Mouse (Mus musculus) testis, postnatal 14 days (tissue): ENCODE data around the gene 5330417H12Rik.

Experiments
- DNase-seq: peaks from one replicate; pipeline ENCODE4 v3.0.0; 2021; ENCODE audit warnings: low spot score

5330417H12Rik gene

DNA sequence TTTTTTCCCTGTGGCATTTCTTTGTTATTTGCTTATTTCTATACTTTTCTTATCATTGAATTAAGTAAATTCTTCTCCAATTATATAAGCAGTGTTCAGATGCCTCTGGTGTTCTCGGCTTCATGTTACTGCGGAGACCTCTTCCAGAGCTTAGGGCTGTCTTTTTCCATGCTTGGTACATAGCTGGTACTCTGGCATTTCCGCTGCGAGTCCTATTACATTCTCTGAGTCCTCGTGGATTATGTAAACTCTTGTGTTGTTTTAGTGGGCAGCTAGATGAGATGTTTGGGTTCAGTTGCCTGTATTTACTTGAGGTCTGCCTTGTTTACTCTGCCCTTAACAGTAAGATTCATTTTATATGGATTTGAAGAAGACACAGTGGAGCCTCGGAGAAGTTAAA lies 820 bp upstream of the 5330417H12Rik start:
- no peak for DNase-seq

DNA sequence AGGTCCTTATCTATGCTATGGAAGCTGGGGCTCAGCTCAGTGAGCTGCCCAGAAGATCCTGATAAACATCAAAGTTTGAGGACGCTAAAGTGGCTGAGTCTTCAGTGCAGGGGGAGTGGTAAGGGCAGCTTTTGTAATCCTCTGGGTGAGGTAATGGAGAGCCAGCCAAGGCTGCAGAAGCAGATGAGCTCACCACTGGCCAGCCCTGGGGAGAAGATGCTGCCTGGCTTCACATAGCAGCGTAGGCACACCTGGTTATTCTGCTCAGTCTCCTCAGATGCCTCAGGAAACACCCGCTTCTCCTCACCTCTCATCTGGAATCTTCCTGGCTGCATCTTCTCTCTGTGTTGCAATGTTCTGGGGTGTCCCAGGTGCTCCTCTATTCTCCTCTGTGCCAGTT lies 529 bp downstream of the 5330417H12Rik start:
- no peak for DNase-seq

DNA sequence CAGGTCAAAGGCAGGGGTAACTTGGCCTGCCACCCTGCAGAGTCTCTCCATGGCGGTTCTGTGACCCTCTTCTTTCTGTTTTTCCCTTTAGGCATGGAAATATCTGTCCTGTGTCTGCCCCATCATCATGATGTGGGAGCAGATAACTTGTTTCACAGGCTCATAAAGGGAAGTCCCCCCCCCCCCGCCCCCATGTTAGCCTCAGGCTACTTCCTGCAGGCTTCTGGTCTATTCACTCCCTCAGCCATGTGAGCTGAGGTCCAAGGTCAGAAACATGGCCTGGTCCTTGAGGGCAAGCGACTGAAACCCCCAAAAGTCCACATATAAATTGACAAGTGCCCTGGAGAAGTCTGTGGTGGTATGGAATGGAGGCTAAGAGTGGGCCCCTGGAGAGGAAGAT lies 4.8 kb downstream of the 5330417H12Rik start:
- no peak for DNase-seq

DNA sequence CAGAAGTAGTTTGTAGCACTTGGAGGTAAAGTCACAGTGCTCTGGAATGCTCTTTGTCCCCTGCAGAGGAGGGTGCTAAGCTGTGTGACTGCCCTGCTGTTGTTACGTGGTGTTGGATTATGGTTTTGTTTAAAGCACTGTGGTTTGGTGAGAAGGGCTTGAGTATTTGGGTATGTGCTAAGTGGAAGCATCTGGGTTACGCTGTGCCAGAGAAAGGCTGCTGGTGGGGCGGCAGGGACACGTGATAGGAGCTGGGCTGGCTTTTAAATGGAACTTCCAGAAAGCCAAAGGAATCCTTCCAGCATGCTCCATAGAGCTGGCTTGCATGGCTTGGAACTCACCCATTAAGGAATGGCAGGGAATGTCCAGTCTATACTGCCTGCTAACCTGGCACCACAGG lies 5.7 kb downstream of the 5330417H12Rik start:
- no peak for DNase-seq

DNA sequence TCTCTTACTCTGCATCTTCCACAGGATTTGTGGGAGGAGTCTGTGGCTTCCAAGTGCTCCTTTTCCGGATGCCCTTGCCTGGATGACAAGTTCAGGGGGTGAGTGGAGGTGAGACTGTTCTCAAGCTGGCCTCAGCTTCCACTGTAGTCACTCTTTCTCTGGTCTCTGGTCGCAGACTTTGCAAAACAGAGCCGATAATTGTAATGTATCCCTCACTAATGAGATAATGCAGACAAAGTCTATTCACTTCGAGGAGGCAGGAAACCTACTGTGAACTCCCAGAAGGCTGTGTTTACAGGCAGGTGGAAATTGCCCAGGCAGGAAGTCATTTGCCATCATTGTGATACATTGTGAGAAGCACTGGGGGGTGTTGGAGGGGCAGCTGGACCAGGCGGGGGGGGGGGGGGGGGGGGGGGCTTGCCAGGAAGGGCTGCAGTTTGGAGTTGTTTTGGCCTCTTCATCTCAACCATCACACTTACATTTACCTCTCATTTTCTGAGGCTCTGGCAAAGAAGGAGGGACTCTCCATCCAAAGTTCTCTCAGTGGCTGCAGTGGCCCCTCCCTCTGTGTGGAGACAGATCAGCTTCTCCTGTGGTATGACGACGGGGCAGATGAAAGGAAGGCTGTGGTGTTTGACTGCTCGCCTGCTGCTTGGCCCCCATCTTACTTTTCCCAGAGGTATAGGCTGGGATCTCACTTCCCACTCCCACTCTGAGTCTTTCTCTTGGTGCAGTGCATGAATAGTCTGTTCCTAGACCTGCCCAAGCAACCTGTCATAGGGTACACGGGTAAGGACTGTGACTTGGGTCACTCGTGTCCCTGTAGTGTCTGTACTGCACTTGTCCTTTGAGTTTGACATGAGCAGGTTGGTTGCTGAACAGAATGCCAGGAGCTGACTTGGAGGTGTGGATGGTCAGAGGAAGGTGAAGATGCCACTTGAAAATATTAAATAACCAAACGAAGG lies 6.7 kb downstream of the 5330417H12Rik start:
- DNase-seq: no peak

DNA sequence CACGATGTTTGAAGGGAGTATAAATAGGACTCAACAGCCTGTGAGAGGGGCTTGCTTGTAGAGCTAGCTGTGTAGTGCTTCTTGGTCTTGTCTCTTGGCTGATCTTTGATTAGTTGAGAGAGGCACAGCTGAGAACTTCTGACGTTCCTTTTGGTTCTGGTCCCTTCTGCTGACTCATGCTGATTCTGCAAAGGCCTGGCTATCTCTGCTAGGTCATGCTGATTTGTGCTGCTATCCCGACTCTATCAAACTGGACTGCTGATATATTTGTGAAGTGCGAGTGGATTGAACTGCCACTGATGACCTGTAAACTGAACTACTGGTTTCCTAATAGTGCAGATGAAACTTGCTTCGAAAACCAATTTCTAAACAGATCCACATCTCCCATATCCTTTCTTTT lies 14.1 kb downstream of the 5330417H12Rik start:
- no peak for DNase-seq

DNA sequence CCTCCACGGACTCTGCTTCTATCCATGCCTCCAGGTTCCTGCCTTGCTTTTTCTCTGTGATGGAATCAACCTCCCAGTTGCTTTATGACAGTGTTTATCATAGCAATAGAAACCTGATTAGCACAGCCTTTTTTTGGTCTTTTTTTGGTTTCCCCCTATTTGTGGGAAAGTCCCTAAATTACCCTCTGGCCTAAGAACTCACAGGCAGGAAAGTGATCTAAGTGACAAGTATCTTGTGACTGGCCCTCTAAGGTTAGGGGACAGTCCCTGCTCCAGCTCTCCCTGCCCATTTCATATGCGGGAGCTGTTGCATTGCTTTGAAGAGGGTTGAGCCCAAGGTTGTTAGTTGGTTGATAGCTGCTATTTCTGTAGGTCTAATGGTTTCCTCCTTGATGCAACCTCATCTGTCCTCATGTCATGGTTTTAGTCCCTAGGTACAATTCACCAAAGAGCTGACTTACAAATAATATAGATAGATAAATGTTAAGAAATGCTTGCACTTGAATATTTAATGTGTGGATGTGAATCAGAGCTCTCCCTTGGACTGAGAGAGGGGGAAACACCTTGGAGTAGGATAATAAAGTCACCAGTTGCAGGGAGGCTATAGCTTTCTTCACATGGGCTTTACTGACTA lies 15.2 kb downstream of the 5330417H12Rik start:
- DNase-seq: no peak

DNA sequence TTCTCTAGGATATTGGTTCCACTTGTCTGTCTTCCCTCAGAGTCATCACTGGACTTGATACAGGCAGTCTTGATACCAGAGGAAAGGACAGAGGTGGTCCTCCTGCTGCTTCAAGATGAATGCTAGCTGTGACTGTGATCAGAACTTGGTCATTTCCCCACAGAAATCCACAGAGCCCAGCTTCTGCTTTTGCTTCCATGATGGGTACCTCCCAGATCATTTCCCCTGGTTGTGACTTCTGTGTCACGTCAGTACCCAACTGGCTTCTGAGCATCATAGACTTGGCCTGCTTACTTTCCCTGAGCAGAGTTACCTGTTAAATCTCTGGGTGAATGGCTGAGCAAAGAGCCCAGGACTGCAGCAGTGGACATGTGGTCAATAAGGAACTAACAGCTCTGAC lies 17.2 kb downstream of the 5330417H12Rik start:
- no peak for DNase-seq

DNA sequence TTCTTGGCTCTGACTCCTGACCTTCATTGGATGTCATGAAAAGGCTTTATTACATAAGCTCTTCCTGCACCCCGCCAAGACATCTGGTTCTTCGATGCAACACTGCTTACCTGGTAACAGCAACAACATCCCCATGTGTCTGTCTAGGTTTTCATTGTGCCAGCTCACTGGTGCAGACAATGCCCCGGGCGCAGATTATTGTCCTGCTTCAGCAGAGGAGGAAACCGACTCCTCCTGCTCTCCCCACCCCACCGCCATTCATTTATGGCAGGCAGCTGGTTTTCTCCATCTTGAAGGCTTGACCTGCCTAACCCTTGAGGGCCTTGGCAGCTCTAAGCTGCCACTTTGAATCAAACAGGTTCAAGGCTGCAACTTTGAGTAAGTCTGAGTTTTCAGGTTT lies 22.0 kb downstream of the 5330417H12Rik start:
- no peak for DNase-seq

DNA sequence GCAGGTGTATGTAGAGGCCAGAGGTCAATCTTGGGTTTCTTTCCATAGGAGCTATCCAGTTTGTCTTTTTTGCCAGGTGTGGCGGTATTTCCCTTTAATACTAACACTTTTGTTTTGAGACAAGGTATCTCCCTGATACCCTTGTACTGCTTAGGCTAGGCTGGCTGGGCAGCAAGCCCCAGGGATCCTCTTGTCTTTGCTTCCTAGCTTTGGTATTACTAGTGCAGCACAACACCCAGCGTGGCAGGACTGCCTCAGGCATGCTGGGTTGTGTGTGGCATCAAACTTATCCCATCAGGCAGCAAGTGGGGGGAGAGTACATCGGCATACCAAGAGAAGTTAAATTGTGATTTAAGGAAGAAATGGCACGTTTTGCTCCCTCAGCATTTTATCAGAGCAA lies 22.5 kb downstream of the 5330417H12Rik start:
- DNase-seq: no peak

DNA sequence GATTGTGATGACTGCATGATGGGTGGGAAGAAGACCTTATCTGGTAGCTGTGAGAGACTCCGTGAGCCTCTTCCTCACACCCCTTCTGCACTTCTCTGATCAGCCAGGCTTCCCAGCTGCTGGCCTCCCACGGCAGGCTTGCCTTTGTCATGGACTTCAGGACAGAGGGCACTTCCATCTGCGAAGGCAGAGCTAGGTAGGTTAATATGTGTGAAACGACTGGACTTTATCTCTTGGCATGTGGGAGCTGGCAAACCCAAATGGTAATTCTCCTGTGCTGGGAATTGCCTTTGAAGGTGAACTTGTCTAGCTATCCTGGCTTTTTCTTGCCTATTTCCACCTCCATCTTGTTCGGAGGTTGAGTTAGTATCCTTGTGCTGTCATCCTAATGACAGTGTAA lies 24.3 kb downstream of the 5330417H12Rik start:
- no peak for DNase-seq

DNA sequence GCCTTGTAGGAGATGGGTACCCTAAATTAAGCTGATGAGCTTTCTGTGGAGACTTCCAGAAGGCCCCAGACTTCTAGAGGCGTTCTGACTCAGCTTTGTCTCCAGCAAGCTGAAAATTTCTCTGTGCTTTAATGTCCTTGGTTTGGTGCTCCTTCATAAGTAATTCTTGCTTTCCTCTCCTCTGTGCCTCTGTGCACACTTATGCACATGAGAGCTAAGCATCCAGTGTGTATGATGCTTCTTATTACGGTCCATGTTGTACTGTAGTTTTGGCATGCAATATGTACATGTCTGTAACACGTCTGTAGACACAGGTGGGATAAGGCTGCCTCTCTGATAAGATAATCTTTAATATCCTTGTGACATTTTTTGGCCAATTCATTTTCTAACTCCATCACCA lies 27.0 kb downstream of the 5330417H12Rik start:
- DNase-seq: no peak

DNA sequence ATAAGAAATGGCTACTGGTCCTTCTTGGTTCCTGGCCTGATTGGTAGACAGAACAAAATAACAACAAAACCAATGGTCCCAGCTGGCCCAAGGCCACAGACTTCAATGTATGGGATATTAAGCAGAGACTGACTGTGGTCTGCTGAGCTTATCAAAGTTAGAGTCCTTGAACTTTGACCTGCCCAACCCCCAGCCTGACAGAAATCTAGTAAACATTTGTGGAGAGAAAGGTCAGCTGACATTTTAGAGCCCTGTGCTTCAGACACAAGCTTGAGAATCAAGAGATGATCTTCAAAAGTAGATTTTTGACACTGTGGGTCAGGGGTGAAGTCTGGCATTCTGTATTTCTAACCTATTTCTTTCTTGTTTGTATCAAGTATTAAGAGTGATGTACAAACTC lies 28.2 kb downstream of the 5330417H12Rik start:
- no peak for DNase-seq

DNA sequence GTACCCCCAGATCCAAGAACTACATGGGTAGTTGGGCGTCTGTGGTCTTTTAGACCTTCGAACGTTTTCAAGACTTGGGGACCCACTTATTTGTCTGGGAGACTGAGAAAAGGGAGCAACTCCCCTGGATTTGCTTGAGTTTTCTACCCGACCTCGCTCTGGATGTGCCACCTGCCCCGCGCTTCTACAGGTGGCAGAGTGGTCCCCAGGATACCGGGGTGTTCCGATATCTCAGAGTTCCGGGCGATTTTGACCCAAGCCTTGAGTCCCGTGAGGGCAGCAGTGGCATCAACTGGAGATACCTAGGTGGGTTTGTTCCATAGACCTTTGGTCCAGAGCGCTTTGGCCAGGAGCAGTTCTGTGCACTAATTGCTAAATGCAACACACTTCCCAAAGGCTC lies 29.5 kb downstream of the 5330417H12Rik start:
- DNase-seq: no peak

DNA sequence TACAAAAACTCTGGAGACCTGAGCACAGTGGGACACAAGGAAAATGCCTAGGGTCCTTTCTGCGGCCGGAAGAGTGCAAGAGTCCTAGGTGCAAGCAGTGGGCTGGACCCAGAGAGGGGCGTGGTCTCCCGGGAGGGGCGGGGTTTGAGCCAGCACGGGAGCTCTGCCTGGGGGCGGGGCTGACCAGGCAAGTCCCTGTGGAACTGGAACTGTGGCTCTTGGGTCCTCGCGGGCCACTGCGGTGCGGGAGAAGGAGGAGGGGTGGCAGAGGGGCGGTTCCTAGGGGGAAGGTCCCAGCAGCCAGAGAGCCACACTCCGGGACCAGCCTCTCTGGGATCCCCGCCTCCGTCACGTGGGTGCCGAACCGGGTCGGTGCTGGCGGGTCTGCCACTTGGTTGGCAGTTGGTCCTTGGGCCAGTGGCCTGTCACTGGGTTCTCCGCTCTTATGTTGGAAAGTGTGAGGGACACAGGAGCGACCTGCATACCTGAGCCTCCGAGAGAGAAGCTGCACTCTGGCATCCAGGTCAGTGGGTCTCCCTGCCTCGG lies 30.0 kb downstream of the 5330417H12Rik start, which contains the start of gene Ppfibp2:
Gene Ppfibp2, plus strand, starts transcription at position 351 of the 546 bp plus-strand sequence.
- DNase-seq: peak; percentile 91

DNA sequence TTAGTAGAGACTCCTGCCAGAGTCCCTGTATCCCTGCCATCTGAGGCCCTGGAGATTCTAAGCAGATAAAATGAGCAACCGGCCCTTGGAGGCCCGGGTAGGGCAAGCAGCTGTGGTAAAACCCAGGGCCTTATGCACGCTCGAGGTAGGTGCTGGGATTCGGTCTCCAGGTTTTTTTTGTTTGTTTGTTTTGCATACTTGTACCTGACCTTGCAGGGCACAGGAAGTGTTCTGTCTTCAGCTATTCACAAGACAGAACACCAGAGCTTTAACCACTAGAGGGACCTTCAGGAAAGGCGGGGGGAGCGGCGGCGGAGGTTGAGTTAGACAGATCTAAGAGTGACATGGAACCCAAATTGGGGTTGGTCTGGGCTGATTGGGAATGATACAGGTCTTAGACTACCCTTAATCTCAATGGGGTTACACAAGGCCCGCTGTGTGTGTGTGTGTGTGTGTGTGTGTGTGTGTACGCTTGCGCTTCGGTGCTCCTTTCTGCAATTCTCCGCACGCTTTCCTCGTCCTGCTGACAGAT lies 30.6 kb downstream of the 5330417H12Rik start:
- DNase-seq: peak; percentile 29

DNA sequence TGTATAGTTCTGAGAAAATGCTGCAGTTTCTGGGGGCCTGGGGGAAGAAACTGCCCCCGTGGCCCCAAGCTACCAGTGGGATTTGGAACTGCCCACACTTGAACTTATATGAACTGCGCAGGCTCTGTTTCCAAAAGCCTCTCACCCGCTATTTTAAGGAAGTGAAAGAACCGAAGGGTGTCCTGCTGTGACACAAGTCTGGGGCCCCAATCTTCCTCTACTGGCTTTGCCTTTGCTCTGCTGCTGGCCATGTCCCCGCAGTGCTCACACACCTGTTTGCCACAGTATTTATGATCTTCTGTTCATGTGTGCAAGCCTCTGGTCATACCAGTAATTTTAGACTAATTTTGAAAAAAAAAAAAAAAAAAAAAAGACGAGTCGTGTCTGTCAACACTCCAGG lies 31.1 kb downstream of the 5330417H12Rik start:
- no peak for DNase-seq

DNA sequence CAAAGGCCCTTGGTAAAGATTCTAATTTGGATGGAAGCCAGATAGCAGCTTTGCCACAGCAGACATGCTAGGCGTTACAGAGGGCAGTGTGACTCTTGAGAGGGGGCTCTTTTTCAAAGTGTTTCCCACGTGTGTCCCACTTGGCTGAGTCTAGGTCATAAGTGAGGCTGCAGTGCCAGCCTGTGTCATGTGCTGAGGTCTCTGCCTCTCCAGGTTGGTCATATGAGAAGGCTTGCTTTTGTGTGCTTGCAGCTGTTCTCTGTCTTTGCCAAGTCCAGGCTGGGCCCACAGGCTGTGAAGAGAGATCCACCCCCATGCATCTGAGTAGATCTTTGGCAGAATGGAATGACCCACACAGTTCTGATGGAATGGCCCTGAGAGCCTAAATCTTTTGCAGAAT lies 32.3 kb downstream of the 5330417H12Rik start:
- DNase-seq: no peak

DNA sequence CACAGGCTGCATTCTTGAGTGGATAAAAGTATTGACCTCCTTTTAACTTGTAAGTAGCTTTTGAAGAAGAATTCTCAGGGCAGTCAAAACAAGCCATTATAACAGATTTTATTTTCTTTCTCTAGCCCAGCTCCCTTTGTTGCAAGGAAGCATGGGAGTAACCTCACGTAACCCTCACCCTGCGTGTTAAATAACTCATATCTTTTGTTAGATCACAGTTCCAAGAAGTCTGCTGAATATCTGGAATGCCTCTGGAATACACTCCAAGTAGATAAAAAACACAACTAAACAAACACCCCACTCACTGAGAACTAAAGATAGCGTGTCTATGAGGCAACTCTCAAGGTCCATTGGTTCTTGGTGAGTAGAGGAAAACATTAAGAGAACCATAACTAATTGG lies 50.7 kb downstream of the 5330417H12Rik start:
- no peak for DNase-seq
